Mouse (Mus musculus) G1E (cell line): Measurements from ENCODE around the gene Prdm16. TPM values are rescaled to one million over a fixed set of nuclear protein-coding genes. Genes with fewer than 3 reads are reported as not detected.

ENCODE experiments used
- ATAC-seq: 2 replicates; pipeline ENCODE4 v1.8.0; 2016; ENCODE audit warnings: mild to moderate bottlenecking; ENCODE audit not compliant: insufficient number of reproducible peaks, poor library complexity, low FRiP score, severe bottlenecking; ENCODE audit errors: extremely low read depth
- DNase-seq: peaks from one replicate; pipeline ENCODE4 v3.0.0; 2012; ENCODE audit warnings: low spot score
- H3K27me3 ChIP-seq: 2 replicates; pipeline ENCODE4 v1.6.1; 2012; ENCODE audit warnings: mild to moderate bottlenecking, low read length, inconsistent platforms; ENCODE audit not compliant: insufficient read depth
- H3K36me3 ChIP-seq: replicated peaks from 2 replicates; pipeline ENCODE3; 2012; ENCODE audit warnings: mild to moderate bottlenecking, inconsistent platforms
- H3K4me1 ChIP-seq: 2 replicates; pipeline ENCODE4 v1.6.1; 2012; ENCODE audit warnings: low read depth, low read length, inconsistent platforms, mixed read lengths; ENCODE audit not compliant: insufficient read depth
- H3K4me3 ChIP-seq: 2 replicates; pipeline ENCODE4 v1.5.1; 2012; ENCODE audit warnings: low read depth, mild to moderate bottlenecking, inconsistent platforms, low read length, moderate library complexity, mixed read lengths
- H3K9me3 ChIP-seq: replicated peaks from 2 replicates; pipeline ENCODE4 v1.6.1; 2012; ENCODE audit warnings: inconsistent platforms
- CTCF ChIP-seq: IDR thresholded peaks from 2 replicates; pipeline ENCODE4 v1.5.1; 2012; ENCODE audit warnings: low read depth, low read length, inconsistent platforms, mixed read lengths
- GATA1 ChIP-seq: IDR thresholded peaks from 2 replicates; pipeline ENCODE4 v1.6.1; 2012; ENCODE audit warnings: borderline replicate concordance, low read length, inconsistent platforms, mixed read lengths
- GATA2 ChIP-seq: IDR thresholded peaks from 2 replicates; pipeline ENCODE4 v1.6.1; 2012; ENCODE audit warnings: low read depth, low read length, inconsistent platforms, borderline replicate concordance
- POLR2AphosphoS5 ChIP-seq: IDR thresholded peaks from 2 replicates; pipeline ENCODE4 v1.6.1; 2012; ENCODE audit warnings: low read depth, low read length, inconsistent platforms; ENCODE audit not compliant: insufficient replicate concordance
- TAL1 ChIP-seq: conservative IDR thresholded peaks from 2 replicates; pipeline ENCODE4 v1.6.1; 2012; ENCODE audit warnings: low read depth, low read length, inconsistent platforms, mixed read lengths
- polyA plus RNA-seq: library from polyadenylated mRNA; stranded (reverse); fragments of >175 nt; gene quantifications from 2 replicates; pipeline ENCODE4 v1.2.3, GENCODE M21; 2012
- total RNA-seq, 2 experiments: library from RNA; stranded (forward) in 1 of 2; stranded (reverse) in 1 of 2; fragments of 200-1000 nt in 1 of 2; fragments of >200 nt in 1 of 2; fragmentation: Nextera tagmentation in 1 of 2; gene quantifications; 2 replicates each; pipeline ENCODE4 v1.2.3; 2014 to 2017

Prdm16 gene
- total and polyA plus RNA-seq, 3 experiments: under 0.01 TPM; not detected in 2

DNA sequence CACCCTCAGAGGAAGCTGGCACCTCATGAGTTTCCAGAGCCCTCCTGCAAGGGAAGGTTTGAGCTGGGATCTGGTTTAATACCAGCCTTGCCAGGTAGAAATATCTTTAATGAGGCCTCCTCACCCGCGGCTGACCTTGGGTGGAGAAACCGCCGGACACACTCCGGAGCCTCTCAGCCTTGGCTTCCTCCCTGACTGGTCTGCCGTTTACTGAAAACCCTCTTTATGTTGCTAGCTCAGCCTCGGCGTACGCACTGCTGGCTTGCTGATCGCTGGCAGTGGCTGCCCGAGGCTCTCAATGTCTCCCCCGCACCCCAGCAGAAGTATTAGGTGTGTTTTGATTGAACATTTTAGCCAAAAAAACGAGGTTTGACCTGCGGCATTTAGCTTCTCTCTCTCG is 156.5 kb downstream of the Prdm16 start:
- Histone ChIP-seq H3K27me3 (no peaks in the 10 kb centered on the region), H3K9me3 (peaks cover 98% of the 10 kb centered on the region)

DNA sequence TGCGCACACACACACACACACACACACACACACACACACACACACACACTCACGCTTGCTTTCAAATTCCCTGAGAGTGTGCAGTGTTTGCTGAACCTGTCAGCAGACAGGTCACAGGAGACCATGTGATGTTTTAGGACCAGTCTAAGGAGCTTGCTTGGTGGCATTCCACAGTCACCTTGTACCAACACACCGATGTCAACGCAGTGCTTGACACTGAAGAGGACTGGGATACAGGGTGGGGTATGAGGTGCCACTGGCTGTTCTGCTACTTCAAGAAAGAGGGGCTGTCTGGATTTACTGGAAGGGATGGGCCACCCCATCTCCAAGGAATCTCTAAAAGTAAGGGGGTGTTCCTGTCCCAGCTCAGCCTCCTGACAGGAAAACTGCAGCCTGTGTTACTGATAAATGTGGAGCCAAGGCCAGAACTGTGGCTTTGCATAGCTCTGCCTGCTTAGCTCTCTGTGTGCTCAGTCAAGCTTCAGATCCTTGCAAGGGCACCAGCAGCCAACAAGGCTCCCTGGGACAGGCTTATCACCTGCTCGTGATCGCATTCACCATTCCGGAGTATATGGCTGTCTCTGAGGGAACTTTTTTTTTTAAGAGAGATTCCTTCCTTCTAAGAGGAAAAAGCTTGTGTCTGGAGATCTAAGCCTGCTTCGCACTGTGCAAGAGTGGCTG is 157.6 kb downstream of the Prdm16 start:
- Histone ChIP-seq H3K36me3 (no peaks in the 10 kb centered on the region), H3K4me3 (no peak overlapping the region), H3K4me1 (no peaks in the 10 kb centered on the region), H3K9me3 (peaks cover 98% of the 10 kb centered on the region), H3K27me3 (no peaks in the 10 kb centered on the region)
- no peak for TF ChIP-seq POLR2AphosphoS5
- no peak for TF ChIP-seq GATA2
- no peak for TF ChIP-seq GATA1
- no peak for TF ChIP-seq TAL1
- TF ChIP-seq CTCF: no peak
- ATAC-seq (no peak), DNase-seq (no peak)

More for the DNA sequence above, 156.5 kb downstream of the Prdm16 start:
- Histone ChIP-seq H3K36me3 (no peaks in the 10 kb centered on the region), H3K4me1 (no peaks in the 10 kb centered on the region), H3K4me3 (no peak overlapping the region)
- no peak for TF ChIP-seq GATA1
- no peak for TF ChIP-seq TAL1
- TF ChIP-seq CTCF: no peak
- DNase-seq (no peak), ATAC-seq (no peak)

DNA sequence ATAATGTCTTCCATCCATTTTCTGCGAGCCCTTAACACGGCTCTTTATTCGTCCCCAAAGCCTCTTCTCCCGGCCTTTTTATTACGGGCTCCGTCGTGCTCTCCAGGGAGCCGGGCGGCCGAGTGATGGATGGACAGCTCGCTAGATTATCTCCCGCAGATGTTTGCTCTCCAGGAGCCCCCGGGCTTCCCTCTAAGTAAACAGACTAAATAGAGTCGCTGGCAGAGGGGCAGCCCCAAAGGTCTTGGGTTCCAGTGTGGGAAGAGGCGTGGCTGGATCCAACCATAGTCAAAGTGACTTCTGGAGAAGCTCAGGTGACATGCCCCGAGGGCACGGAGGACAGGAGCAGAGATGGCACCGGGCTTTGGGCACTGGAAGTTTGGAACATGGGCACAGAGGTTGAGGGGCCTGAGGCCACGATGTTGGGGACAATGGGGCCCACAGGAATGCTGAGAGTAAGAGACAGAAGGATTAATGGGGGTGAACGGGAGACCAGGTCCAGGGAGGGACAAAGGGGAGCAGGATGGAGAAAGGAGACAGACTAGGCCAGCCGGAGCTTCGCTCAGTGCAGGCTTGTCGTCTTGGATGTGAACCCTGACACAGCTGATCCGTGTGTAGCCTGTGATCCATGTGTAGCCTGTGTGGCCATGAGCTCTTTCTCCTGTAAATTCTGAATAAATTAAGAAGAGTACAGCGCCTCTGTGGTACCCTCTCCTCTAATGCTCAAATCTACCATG is 162.9 kb downstream of the Prdm16 start:
- Histone ChIP-seq H3K27me3 (no peaks in the 10 kb centered on the region), H3K4me1 (no peaks in the 10 kb centered on the region), H3K9me3 (peaks cover 89% of the 10 kb centered on the region), H3K36me3 (no peaks in the 10 kb centered on the region), H3K4me3 (no peak overlapping the region)
- no peak for ATAC-seq
- TF ChIP-seq TAL1: no peak
- TF ChIP-seq POLR2AphosphoS5: no peak
- no peak for TF ChIP-seq GATA2
- no peak for TF ChIP-seq GATA1
- no peak for TF ChIP-seq CTCF
- no peak for DNase-seq

DNA sequence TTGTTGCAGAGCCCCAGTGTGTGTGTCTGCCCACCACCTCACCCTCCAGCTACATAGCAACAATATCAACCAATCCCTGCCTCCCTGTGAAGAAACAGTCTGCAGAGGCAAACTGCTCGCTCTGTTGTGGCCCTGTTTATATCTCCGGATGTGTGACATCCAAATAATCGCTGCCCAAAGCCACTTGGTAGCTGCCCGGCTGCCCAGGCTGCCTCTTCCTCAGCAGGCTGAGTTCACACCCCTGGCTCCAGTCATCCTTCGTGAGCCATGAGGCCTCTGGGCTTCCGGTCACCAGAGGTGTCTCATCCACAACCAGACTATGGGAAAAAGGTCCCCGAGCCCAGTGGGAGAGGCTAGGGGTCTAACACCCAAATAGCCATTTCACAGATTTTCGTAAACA is 164.1 kb downstream of the Prdm16 start:
- Histone ChIP-seq H3K4me1 (no peaks in the 10 kb centered on the region), H3K36me3 (no peaks in the 10 kb centered on the region), H3K27me3 (no peaks in the 10 kb centered on the region), H3K9me3 (peaks cover 89% of the 10 kb centered on the region), H3K4me3 (no peak overlapping the region)
- DNase-seq (no peak), ATAC-seq (no peak)
- TF ChIP-seq TAL1: no peak
- no peak for TF ChIP-seq CTCF
- TF ChIP-seq POLR2AphosphoS5: no peak
- no peak for TF ChIP-seq GATA1
- TF ChIP-seq GATA2: no peak

GRCm38 (mm10) chr4:154471447-154472101 is 165.1 kb downstream of the Prdm16 start:
- no peaks in the 10 kb centered on the region for H3K36me3 ChIP-seq
- no peaks in the 10 kb centered on the region for H3K4me1 ChIP-seq
- peaks cover 89% of the 10 kb centered on the region for H3K9me3 ChIP-seq
- DNase-seq (no peak), ATAC-seq (no peak)
- TF ChIP-seq TAL1 (no peak), GATA2 (no peak), CTCF (no peak), GATA1 (no peak), POLR2AphosphoS5 (no peak)
- H3K27me3 ChIP-seq: no peaks in the 10 kb centered on the region
- no peak overlapping the region for H3K4me3 ChIP-seq

DNA sequence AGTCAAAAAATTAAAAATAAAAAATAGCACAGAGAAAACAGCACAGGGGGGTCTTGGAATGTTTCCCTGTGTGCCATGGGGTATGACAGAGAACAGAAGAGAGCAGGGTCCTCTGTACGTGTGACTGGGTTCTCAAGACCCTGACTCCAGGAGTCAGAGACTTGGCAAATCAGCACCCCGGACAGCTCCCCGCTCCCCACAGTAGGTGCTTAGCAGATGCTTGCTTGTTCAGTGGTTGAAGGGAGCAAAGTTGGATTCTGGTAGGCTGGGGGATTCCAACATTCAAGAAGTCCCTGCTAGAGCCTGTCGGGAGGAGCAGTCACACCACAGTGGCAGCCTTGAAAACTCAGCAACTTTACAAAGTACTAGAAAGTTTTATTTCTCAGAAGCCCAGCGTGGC is 170.4 kb downstream of the Prdm16 start:
- no peak for ATAC-seq
- Histone ChIP-seq H3K4me1 (no peaks in the 10 kb centered on the region), H3K36me3 (no peaks in the 10 kb centered on the region), H3K4me3 (no peak overlapping the region), H3K9me3 (peaks cover 93% of the 10 kb centered on the region), H3K27me3 (no peaks in the 10 kb centered on the region)
- TF ChIP-seq GATA2: no peak
- no peak for DNase-seq
